Mouse (Mus musculus) embryo, embryonic 11.5 days (tissue): ENCODE results near the gene Ccdc51.

ENCODE experiments used
- DNase-seq: peaks from one replicate; pipeline ENCODE4 v3.0.0-alpha.2; 2012; ENCODE audit warnings: low read depth, low spot score

Ccdc51 gene

DNA sequence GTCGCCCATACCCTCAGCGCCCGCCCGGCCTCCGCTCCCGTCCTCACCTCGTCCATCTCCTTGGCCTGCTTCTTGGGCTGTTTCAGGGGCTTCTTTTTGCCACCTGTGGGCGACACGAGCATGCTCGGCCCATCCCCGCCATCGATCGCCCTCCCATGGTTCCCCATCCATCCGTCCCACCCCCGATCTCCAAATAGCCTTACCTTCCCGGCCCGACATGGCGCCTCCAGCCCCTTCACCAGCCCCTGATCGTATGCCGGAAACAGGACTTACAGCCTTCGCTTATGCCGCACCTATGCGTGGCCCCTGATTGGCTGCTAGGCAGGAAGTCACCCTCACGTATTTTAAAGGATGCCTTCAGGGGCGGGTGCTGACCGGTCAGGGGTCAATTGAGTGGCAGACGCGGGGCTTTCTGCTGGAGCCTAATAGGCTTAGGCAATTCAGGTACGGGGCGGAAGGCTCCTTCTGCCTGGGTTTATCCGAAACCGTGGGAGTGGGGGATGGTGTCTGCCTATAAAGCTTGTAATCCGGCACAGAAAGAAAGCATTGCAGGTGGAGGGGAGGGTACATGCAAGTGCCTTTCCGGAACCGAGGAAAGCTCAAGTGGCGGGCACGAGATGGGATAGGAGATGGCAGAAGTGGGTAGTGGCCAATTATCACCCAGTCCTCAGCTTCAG is at the start of gene Ccdc51, which contains the start of gene Tma7:
Ccdc51 (plus strand) TSS at position 370 of the 677 bp plus-strand sequence.
Tma7 (minus strand) TSS at position 464 of the 677 bp plus-strand sequence.
- peak; percentile 74 for DNase-seq

DNA sequence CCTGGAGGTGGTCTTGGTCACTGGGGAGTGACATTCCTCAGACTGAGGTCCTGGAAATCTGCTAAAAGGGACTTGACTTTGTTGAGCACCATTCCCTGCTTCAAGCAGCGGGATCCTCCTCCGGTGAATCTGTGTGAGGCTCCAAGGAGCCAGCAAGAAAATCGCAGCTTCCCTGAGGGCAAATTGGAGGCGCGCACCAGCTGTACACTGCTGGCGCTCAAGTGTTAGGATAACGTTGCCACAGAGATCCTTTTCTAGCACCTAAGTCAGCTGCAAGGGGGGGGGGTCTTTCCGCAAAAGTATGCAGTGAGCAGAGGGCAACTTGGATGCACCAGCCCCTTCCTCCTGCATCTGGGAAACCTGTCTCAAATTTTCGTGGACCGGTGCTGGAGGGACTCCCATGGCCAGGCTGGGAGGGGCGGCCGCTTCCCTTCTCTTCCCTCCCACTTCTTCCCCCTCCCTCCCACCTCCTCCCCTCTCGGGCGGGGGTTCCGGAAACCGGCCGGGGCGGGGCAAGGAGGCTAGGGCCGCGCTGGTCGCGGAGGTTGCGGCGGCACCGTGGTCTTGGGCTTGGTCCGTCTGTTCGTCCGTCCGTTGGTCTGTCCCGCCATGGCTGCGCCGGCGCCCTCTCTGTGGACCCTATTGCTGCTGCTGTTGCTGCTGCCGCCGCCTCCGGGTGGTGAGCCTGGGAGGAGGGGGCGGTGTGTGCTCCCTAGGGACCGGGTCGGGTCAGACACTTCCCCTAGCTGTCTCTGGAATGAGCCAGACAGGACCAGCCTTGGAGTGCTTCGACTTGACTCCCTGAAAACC is 44.0 kb upstream of the Ccdc51 start, which contains the start of gene Shisa5:
Shisa5 (plus strand) TSS at position 480 of the 810 bp plus-strand sequence.
- no peak for DNase-seq

DNA sequence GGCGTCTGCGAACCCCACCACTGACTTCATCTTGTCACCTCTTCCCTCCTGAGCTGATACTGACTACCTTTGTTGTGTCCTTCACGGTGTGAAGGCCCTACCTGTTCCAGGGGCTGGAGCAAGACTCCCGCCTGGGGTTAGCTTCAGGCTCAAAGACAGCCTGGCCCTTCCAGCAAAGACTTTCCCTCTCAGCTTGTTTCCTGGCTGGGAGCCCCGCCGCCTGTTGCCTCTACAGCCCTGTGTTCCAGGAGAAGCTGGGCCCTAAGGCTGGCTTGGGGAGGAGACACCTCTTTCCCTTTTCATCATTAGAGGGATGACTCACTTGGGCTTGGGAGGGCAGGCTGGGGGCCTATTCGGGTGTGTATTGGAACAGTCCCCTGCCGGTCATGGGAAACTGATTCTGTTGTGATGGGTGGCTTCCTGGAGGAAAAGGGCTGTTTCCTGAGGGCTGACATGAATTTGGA is 43.4 kb upstream of the Ccdc51 start:
- no peak for DNase-seq

DNA sequence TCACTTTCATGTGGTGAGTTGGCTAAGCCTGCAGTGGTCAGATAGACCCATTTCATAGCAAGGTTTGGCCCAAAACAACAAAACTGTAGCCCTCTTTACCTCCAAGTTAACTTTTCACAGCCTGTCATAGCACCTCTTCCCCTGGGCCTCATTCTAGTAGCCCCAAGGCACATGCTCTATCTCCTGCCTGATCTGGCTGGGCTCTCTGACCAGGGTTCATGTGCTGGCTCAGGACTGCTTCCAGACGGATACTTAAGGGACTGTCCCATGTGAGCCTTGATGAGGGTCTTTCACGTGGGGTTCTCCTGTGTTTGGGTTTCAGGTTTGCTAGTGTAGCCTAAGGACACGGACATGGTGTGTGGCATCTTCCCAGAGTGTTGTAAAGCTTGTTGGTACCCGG is 42.6 kb upstream of the Ccdc51 start:
- no peak for DNase-seq

DNA sequence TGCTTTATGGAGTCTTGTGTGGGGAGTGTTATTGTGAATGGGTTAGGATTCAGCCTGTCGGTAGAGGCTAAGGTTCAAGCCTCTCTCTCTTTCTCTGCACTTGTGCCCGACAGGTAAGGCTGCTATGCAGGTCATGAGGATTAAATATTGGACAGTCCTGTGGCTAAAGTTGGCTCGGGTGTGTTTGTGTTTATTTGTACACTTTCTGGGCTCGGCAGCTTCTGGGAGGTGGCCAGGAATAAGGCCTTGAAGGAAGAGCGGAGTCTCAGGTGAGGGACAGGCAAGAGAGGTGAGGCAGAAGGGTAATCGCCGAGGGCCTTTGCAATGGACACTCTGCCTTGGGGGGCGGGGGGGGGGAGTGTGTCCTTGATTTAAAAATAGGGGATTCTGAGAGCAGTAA is 42.1 kb upstream of the Ccdc51 start:
- DNase-seq: no peak

DNA sequence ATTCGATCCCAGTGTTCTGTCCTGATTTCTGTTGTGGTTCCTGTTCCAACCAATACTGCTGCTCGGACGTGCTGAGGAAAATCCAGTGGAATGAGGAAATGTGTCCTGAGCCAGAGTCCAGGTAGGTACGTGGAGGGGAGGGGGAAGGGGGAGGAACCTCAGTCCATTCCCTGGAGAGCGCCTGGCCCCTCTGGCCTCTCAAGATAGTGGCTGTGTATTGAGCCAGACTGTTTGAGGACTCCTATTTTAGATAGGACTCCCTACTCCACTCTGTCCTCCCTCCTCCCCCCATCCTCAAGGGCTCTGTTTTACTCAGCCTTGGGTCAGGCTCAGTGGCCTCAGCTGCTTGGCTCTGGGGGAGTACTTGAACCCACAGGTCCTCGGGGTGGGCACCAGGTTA is 41.4 kb upstream of the Ccdc51 start:
- no peak for DNase-seq

DNA sequence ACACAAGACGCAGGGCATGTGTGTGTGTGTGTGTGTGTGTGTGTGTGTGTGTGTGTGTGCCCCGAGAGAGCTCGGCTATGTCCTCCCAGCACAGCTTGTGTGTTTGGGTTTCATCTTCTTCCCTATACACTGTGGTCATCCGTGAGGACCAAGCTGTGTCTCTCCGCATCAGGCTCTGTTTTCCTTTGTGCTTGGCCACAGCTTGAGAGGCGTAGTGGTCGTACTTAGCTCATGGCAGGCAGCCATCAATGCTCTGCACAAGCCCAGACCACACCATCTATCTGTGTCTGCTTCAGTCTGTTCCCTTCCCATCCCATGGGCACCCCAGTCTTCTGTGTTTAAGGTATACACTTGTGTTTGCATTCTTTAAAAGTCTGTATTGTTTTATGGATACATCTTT is 40.9 kb upstream of the Ccdc51 start:
- no peak for DNase-seq

DNA sequence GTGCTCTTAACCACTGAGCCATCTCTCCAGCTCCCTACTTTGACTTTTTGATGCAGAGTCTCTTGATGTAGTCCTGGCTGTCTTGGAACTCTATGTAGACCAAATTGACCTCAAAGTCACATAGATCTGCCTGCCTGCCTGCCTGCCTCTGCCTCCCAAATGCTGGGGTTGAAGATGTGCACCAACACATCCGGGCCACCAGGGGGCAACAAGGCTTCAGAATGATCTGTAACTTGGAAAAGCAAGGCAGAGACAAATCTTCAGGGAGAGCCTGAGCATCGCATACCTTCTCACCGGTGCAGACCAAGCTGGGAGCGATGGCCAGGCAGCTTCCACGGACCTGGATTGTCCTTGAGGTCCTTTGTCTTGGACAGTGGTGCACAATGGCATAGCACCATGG is 36.0 kb upstream of the Ccdc51 start:
- no peak for DNase-seq

DNA sequence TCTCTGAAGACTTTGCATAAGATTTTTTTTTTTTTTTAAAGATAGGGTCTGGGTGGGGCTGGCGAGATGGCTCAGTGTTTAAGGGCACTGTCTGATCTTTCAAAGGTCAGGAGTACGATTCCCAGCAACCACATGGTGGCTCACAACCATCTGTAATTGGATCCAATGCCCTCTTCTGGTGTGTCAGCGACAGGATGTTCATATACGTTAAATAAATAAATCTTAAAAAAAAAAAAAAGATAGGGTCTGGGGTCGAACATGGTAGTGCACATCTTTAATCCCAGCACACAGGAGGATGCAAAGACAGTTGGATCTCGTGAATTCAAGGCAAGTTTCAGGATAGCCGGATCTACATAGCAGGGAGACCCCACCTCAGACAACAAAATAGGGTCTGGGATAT is 33.0 kb upstream of the Ccdc51 start:
- no peak for DNase-seq

DNA sequence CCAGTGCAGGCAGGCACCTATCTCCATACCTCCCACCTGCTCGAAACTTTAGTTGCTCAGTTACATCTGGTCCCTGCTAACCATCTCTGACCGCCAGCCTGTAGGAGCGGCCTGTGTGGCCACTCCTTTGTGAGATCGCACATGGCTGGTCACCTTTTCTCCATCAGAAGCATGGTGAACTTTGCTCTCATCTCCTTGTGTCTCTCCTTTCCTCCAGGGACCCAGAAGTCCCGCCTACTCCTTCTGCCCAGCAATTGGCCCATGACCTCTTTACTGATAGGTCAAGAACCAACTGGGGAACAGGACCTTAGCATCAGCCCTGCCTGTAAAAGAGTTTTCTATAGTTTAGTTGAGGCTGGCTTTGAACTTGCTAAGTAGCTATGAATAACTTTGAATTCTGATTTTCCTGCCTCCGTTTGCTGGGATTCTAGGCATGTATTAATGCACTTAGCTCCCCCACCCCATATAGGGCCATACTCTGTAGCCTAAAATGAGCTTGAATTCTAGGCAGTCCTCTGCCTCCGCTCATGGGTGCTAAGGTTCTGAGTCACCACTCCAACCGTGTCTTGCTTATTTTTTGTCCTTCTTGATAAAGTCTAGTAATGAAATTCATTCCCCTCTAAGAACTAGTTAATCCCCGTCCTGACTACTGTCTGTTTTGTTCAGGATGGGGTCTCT is 32.2 kb upstream of the Ccdc51 start:
- DNase-seq: no peak

DNA sequence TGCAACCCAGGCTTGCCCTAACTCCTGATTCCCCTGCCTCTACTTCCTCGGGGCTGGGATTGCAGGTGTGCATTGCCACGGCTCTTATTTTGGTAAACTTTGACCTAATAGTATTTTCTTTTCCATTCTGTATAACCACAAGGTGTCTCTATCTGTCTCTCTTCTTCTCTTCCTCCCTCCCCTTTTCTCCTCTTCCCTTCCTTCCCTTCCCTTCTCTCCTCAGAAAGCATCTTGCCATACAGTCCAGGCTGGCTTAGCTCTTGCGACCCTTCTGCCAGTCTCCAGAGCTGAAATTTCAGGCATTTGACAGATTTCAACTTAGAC is 31.7 kb upstream of the Ccdc51 start:
- no peak for DNase-seq

DNA sequence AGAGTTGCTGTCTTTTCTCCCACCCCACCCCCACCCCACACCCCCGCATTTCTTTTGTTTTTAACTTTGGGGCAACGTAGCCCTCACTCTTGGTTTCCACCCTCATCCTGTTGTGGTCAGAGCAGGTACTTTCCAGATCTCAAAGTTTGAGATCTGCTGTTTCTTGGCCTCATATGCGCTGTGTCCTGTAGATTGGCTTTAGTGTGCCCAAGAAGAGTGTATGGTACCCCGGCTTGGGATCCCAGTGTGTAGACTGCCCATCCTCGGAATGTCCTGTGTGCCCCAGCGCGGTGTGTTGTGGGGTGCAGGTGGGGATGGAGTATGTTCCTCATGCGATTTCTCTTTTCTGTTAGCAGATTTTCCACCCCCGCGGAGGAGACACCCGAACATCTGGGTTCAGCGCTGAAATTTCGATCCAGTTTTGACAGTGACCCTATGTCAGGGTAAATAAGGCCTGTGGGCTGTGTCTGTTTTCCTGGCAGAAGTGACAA is 31.2 kb upstream of the Ccdc51 start:
- no peak for DNase-seq

DNA sequence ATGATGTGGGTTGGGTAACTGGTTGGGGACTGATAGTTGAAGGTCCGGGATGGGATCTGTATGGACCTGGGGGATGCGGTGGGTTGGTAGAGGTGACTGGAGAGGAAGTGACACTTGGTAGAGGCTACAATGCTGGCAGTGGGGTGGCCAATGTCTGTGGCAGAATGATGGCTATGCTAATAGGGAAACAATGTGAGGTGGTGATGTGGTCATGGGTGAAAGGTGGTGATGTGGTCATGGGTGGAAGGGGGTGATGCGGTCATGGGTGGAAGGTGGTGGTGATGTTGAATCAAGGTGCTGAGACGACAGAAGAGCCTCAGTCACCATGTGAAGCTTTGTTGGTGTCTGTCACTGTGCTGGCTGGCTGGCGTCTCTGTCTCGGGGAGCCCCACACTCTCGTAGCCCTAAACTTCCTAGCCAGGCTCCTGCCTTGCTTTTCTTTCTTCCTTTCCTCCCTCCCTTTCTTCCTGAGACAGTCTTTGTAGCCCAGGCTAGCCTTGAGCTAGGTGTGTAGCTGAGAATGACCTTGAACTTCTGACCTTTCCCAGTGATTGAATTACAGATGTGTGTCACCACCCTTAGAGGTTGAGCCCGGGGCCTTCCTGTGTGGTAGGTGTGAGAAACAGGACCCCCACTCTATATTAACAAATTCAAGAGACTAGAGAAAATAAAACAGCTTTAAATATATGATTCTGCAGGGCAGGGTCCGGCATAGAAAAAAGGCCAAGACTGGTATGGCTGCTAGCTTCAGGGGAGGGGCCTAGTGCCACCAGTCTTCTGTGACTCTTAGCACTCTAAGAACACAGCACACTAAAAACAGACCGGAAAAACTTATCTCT is 30.4 kb upstream of the Ccdc51 start:
- DNase-seq: no peak

DNA sequence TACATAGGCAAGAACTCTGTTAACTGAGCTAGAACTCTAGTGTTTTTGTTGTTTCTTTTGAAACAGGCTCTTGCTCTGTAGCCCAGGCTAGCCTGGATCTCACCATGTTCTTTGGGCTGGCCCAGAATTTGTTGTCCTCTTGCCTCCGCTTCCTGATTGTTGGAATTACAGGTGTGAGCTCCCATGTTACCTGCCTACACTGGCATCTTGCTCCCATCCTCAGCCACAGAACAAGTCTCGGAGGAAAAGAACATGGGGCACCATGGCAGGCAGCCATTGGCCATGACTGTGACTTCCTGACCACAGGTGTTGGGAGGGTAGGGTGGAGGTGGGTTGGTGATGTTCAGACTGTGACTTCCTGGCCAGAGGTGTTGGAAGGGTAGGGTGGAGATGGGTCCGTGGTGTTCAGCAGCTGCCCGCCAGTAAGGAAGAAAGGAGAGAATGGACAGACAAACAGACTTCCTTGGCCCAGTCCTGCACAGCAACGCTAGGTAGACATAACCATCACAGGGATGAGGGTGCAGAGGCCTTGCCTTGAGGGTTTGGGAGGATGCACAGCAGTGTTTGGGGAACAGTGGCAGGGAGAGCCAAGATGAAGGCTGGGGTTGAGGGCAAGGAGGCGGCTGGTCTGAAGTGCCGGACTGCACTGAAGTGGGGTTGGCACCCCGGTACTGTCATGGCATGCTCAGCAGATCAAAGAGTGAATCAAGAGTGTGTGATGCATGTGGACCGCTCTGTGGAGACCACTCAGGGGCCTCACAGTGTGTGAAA is 29.6 kb upstream of the Ccdc51 start:
- no peak for DNase-seq

DNA sequence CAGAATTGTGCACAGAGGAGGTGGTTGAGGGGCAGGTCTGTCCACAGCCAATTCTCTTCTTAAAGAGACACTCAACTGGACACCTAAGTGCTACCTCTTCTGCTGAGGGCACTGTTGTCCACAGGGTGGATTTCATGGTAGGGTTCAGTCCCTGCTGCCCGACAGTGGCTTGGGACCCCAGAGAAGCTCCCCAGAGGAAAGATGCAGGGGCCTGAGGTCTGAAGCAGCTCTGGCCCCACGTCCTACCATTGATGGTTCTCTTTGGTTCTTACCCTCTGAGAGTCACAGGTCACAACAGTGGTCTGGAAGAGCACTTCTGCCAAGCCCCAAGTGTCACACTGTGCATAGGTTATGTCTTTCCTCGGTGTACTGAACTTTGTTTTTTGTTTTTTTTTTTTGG is 28.9 kb upstream of the Ccdc51 start:
- no peak for DNase-seq

DNA sequence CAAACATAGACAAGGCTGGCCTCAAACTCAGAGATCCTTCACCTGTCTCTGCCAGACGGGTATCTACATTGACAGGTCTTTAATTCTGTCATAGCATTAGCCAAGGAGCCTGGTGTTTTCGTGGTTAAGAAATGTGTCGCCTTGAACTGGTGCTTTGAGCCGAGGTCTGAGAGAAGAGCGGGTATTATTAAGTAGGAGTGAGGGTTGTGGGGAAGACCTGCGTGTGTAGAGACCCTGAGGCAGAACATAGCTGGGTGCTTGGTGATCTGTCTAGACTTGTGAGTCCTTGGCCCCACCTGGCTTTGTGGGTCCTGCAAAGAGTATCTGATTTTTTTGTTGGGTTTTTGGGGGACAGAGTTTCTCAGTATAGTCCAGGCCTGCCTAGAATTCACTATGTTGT is 28.4 kb upstream of the Ccdc51 start:
- DNase-seq: no peak

DNA sequence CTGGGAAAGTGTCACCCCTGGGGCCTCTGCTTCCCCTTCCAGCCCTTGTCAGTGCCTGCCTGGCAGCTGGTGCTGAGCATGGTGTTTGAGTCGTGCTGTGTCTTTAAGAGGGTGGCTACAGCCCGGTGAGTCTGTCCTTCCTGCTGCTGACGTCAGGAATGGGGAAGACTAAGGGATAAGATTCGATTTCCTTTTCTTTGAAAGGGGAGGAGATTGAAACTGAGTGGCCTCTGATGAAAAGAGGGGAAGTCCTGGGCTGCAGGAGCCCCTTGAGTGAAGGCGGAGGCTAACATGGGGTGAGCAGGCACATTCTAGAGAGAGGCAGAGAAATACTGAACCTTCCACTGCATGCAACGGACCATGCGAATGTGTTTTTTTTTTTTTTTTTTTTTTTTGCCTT is 27.6 kb upstream of the Ccdc51 start:
- no peak for DNase-seq

DNA sequence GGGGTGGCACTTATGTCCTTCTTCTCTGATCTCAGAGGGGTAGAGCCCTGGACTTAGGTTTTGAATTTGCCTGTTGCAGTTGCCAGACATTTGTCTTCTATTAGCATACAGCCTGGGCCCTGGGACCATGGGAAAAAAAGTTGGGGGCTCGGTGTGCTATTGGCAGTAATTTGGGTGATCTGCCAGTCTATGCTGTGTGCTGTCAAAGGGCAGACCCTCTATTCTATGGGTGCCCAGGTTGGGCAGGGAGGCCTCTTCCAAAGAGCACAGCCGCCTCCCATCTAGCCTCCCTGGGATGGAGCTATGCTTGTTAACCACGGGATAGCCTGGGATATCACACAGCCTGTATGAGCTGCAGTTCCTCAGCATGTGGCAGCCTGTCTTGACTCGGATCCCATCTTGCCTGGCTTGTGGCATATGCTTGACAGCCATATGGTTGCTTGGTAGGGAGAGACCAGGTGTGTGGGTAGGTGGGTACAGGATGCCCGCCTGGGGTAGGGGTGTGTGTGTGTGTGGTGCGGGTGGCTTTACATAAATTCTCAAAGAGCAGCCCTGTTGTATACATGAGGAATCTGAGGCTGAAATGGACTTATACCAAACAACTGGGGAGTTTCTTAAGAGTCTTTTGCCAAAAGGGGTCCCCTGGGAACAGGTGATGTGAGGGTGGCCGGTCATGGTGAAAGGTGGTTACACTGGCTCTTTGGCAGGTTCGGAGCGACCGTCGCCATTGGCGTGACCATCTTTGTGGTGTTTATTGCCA is 26.8 kb upstream of the Ccdc51 start:
- no peak for DNase-seq

DNA sequence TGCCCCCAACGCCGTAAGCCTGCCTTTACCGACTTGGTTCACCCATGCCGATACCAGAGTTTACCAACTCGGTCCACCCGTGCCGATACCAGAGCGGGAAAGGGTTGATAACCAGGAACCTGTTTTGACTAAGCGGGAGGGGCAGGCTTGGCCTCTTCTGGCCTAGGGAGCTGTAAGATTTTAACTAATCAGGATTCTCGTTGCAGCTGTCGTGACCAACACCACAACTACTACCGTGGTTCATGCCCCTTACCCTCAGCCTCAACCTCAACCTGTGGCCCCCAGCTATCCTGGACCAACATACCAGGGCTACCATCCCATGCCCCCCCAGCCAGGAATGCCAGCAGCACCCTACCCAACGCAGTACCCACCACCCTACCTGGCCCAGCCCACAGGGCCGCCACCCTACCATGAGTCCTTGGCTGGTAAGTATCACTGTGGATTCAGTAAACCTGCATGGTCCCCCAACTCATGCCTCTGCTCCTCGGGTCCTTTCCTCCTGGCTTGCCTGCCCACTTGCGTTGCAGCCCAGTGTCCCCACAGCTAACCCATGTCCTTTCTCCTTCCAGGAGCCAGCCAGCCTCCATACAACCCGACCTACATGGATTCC is 26.1 kb upstream of the Ccdc51 start:
- DNase-seq: no peak

DNA sequence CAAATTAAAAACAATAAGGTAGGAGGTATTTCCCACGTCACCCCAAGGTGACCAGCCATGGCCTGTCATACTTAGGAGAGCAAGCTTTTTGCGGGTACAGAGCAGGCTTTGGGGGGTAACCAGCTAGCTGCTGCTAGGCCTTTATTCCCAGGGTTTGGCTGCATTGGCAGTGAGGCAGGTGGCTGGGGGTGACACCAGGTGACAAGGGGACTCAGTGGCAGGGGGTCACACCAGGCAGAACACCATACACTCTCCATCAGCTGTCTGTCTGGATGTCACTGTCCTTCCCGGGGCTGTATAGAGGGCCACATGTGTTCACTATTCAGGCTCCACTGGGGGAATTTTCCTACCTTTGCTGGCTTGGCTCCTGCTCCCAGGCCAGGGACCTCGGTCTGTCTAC is 25.4 kb upstream of the Ccdc51 start:
- DNase-seq: no peak
